Mouse (Mus musculus) brown adipose tissue, adult 24 weeks (tissue): ENCODE results near the gene Coro1b. TPM values are rescaled to one million over a fixed set of nuclear protein-coding genes. Genes with fewer than 3 reads are reported as not detected.

Experiments
- H3K27ac ChIP-seq: fragments of 200-500 bp; replicated peaks from 2 replicates; pipeline ENCODE4 v1.5.1; 2012; ENCODE audit warnings: low read depth, mild to moderate bottlenecking, low read length
- H3K4me1 ChIP-seq: fragments of 200-500 bp; 2 replicates; pipeline ENCODE4 v1.6.1; 2012; ENCODE audit warnings: low read length, mixed read lengths; ENCODE audit not compliant: control insufficient read depth, insufficient read depth, insufficient read length
- H3K4me3 ChIP-seq: fragments of 200-500 bp; 2 replicates; pipeline ENCODE4 v1.5.1; 2012; ENCODE audit warnings: low read depth, mild to moderate bottlenecking, low read length, moderate library complexity; ENCODE audit not compliant: insufficient read depth
- polyA plus RNA-seq: library from polyadenylated mRNA; stranded (reverse); fragments of >200 nt; gene quantifications from 2 replicates; pipeline ENCODE4 v1.2.4, GENCODE M21; 2012; ENCODE audit not compliant: missing spikeins, insufficient read depth, insufficient read length

Gene Coro1b
- polyA plus RNA-seq, 1 experiment = 103 TPM

- Histone ChIP-seq H3K4me3 (no peak overlapping the region), H3K27ac (0 out of 2 replicates have a peak overlapping the region, but pooled peaks have one; percentile 4), H3K4me1 (peaks cover 11% of the 10 kb centered on the region)
These were observed 23.2 kb downstream of the Coro1b start for GRCm38 (mm10) chr19:4171393-4172290.

GRCm38 (mm10) chr19:4172925-4173324 is 24.5 kb downstream of the Coro1b start:
- Histone ChIP-seq H3K4me1 (peaks cover 11% of the 10 kb centered on the region), H3K4me3 (no peak overlapping the region), H3K27ac (no peak overlapping the region)

- peak within 1 kb of the TSS; percentile 15; the same call in 1 of the 2 replicates for H3K4me3 ChIP-seq
- peaks cover 7% of the 10 kb centered on the region; the same call in 1 of the 2 replicates for H3K4me1 ChIP-seq
- no peak within 1 kb of the TSS for H3K27ac ChIP-seq
These were observed 27.0 kb downstream of the Coro1b start, which contains the start of gene Carns1 for GRCm38 (mm10) chr19:4175368-4175947. Gene Carns1 (minus strand): TSS chr19:4175479.

- Histone ChIP-seq H3K4me3 (no peak overlapping the region), H3K4me1 (no peaks in the 10 kb centered on the region), H3K27ac (no peak overlapping the region)
These were observed 32.0 kb downstream of the Coro1b start for GRCm38 (mm10) chr19:4180411-4180810.

GRCm38 (mm10) chr19:4181892-4182291 is 33.5 kb downstream of the Coro1b start:
- no peak overlapping the region for H3K4me3 ChIP-seq
- H3K27ac ChIP-seq = no peak overlapping the region
- no peaks in the 10 kb centered on the region for H3K4me1 ChIP-seq

- Histone ChIP-seq H3K4me1 (no peaks in the 10 kb centered on the region), H3K27ac (no peak overlapping the region), H3K4me3 (no peak overlapping the region)
These were observed 35.3 kb downstream of the Coro1b start for GRCm38 (mm10) chr19:4183689-4184088.

GRCm38 (mm10) chr19:4184976-4185975 is 36.9 kb downstream of the Coro1b start:
- Histone ChIP-seq H3K4me3 (no peak overlapping the region), H3K27ac (no peak overlapping the region)

GRCm38 (mm10) chr19:4187303-4187702 is 38.9 kb downstream of the Coro1b start:
- Histone ChIP-seq H3K4me3 (no peak overlapping the region), H3K27ac (no peak overlapping the region)

More at GRCm38 (mm10) chr19:4184976-4185975, 36.9 kb downstream of the Coro1b start:
- H3K4me1 ChIP-seq = no peaks in the 10 kb centered on the region

GRCm38 (mm10) chr19:4189051-4189620 is 40.7 kb downstream of the Coro1b start:
- Histone ChIP-seq H3K4me1 (peaks cover 9% of the 10 kb centered on the region), H3K27ac (no peak overlapping the region), H3K4me3 (no peak overlapping the region)

More at GRCm38 (mm10) chr19:4187303-4187702, 38.9 kb downstream of the Coro1b start:
- H3K4me1 ChIP-seq = no peaks in the 10 kb centered on the region

GRCm38 (mm10) chr19:4190831-4191334 is 42.5 kb downstream of the Coro1b start, which contains the start of gene Tbc1d10c:
Gene Tbc1d10c (minus strand): TSS chr19:4191284.
- Histone ChIP-seq H3K27ac (peak within 1 kb of the TSS; percentile 84), H3K4me1 (peaks cover 11% of the 10 kb centered on the region), H3K4me3 (peak within 1 kb of the TSS; percentile 94)

- Histone ChIP-seq H3K4me1 (peaks cover 16% of the 10 kb centered on the region), H3K4me3 (peak within 1 kb of the TSS; percentile 94), H3K27ac (peak within 1 kb of the TSS; percentile 84)
These were observed 43.3 kb downstream of the Coro1b start, which contains the start of gene Ppp1ca for GRCm38 (mm10) chr19:4191528-4192250. Gene Ppp1ca (plus strand): TSS chr19:4192065.

- H3K4me3 ChIP-seq = peak overlapping the region; percentile 94
- peak overlapping the region; percentile 84 for H3K27ac ChIP-seq
- H3K4me1 ChIP-seq = peaks cover 17% of the 10 kb centered on the region
These were observed 44.0 kb downstream of the Coro1b start for GRCm38 (mm10) chr19:4192251-4192985.

- Histone ChIP-seq H3K27ac (no peak overlapping the region), H3K4me3 (peak overlapping the region; percentile 94), H3K4me1 (peaks cover 17% of the 10 kb centered on the region)
These were observed 44.7 kb downstream of the Coro1b start for GRCm38 (mm10) chr19:4193129-4193528.
